In genomic region chr8:70200098-70200681, GRCm38 (mm10) we compare ENCODE assay signal across 8 mouse cellular contexts. TPM values are rescaled to one million over a fixed set of nuclear protein-coding genes. Genes with fewer than 3 reads are reported as not detected.
A peak's percentile ranks its signal among the peaks of the same experiment; 100 is the strongest.
DNase-seq lines count a peak whose midpoint lies in the region; ATAC-seq and TF ChIP-seq lines count a peak whose summit lies in the region.

No protein-coding gene starts in this region.

- H3K9me3 ChIP-seq in forebrain, embryonic 13.5 days (replicated peaks) = no peaks in the 10 kb centered on the region
- no peaks in the 10 kb centered on the region for H3K9me3 ChIP-seq in forebrain, embryonic 10.5 days
- H3K9me3 ChIP-seq in hindbrain, postnatal 0 days (ENCODE audit: low read length) = no peaks in the 10 kb centered on the region

- no peaks in the 10 kb centered on the region for H3K27me3 ChIP-seq in forebrain, embryonic 13.5 days
- H3K27me3 ChIP-seq in forebrain, embryonic 10.5 days (ENCODE audit: poor library complexity, severe bottlenecking) = no peaks in the 10 kb centered on the region
- H3K27me3 ChIP-seq in hindbrain, postnatal 0 days (ENCODE audit: insufficient read depth, low read length) = no peaks in the 10 kb centered on the region

- H3K27ac ChIP-seq in forebrain, embryonic 13.5 days = peak overlapping the region; percentile 48
- H3K27ac ChIP-seq in forebrain, embryonic 10.5 days = no peak overlapping the region
- H3K27ac ChIP-seq in hindbrain, postnatal 0 days = peak overlapping the region; percentile 32; the same call in 1 of the 2 replicates

- intact Hi-C loops in left cerebral cortex, postnatal 25 days (cut with DNase I) = no loop called here

- no peaks in the 10 kb centered on the region for H3K36me3 ChIP-seq in forebrain, embryonic 13.5 days (ENCODE audit: poor library complexity, severe bottlenecking)
- H3K36me3 ChIP-seq in forebrain, embryonic 10.5 days (replicated peaks) = no peaks in the 10 kb centered on the region
- H3K36me3 ChIP-seq in hindbrain, postnatal 0 days (ENCODE audit: insufficient read depth, low read length) = no peaks in the 10 kb centered on the region

- no peak overlapping the region for H3K4me2 ChIP-seq in forebrain, embryonic 13.5 days
- H3K4me2 ChIP-seq in hindbrain, postnatal 0 days (ENCODE audit: low read depth, low read length) = no peak overlapping the region

- H3K9ac ChIP-seq in forebrain, embryonic 13.5 days = no peak overlapping the region
- H3K9ac ChIP-seq in hindbrain, postnatal 0 days (replicated peaks; ENCODE audit: low read length) = no peak overlapping the region

- WGBS in forebrain, embryonic 13.5 days = 72% methylated on average over 5 of the region's 5 CpGs
- WGBS in forebrain, embryonic 10.5 days = 82% methylated on average over 5 of the region's 5 CpGs
- WGBS in hindbrain, postnatal 0 days = 39% methylated on average over 5 of the region's 5 CpGs

- TF ChIP-seq CTCF in hindbrain, postnatal 0 days (IDR thresholded peaks at IDR 0.05; ENCODE audit: low read depth) = peak; percentile 73

- H3K4me1 ChIP-seq in forebrain, embryonic 13.5 days = peaks cover 21% of the 10 kb centered on the region; the same call in 1 of the 2 replicates
- peaks cover 13% of the 10 kb centered on the region for H3K4me1 ChIP-seq in forebrain, embryonic 10.5 days
- H3K4me1 ChIP-seq in hindbrain, postnatal 0 days (ENCODE audit: insufficient read depth, low read length) = no peaks in the 10 kb centered on the region; the same call in 1 of the 2 replicates

- H3K4me3 ChIP-seq in forebrain, embryonic 13.5 days = no peak overlapping the region
- no peak overlapping the region for H3K4me3 ChIP-seq in forebrain, embryonic 10.5 days
- H3K4me3 ChIP-seq in hindbrain, postnatal 0 days (ENCODE audit: low read length) = no peak overlapping the region

- DNase-seq in forebrain, embryonic 10.5 days (ENCODE audit: extremely low spot score, low spot score) = no peak
- peak; percentile 44 for DNase-seq in 3T3-L1 (ENCODE audit: low read depth, low spot score)
- DNase-seq in cerebellum, adult 9-11 months = peak; percentile 81
- DNase-seq in hindbrain, postnatal 0 days (ENCODE audit: low spot score) = peak; percentile 64
- peak; percentile 50 to 75 for DNase-seq in left cerebral cortex, postnatal 25 days (ENCODE audit: low spot score in 2 of 2)
- peak; percentile 58 to 65 for DNase-seq in right cerebral cortex, postnatal 10 days (ENCODE audit: low spot score in 2 of 2)
- DNase-seq in embryo, embryonic 10.5 days (ENCODE audit: low spot score) = no peak

- ATAC-seq in forebrain, embryonic 13.5 days = peak; percentile 67
- peak; percentile 79 for ATAC-seq in hindbrain, postnatal 0 days

RNA-seq across cellular contexts. Expression of gene Slc25a42, which starts 11.9 kb away (rescaled TPM):
- polyA plus RNA-seq in forebrain, embryonic 13.5 days (2015; fragmentation: Nextera tagmentation; extraction: Ambion mirVana) = 2.0 and 3.0 TPM in 2 replicates
- 2.2 and 2.6 TPM in 2 replicates for polyA plus RNA-seq in forebrain, embryonic 10.5 days (2016; fragmentation: Nextera tagmentation; extraction: Ambion mirVana)
- 12.0 and 17.1 TPM in 2 replicates for total RNA-seq in hindbrain, postnatal 0 days (2014; rRNA removed)
- 8.2 and 8.3 TPM in 2 replicates for polyA plus RNA-seq in hindbrain, postnatal 0 days (2015; fragmentation: Nextera tagmentation; extraction: Ambion mirVana)
- 10 to 100 TPM; 33.5 to 36.5 TPM for total RNA-seq in left cerebral cortex, postnatal 25 days (2021)

RNA-seq across cellular contexts. Expression of gene Tmem161a, which starts 28.0 kb away (rescaled TPM):
- polyA plus RNA-seq in forebrain, embryonic 13.5 days (2015; fragmentation: Nextera tagmentation; extraction: Ambion mirVana) = 50.2 and 59.5 TPM in 2 replicates
- polyA plus RNA-seq in forebrain, embryonic 10.5 days (2016; fragmentation: Nextera tagmentation; extraction: Ambion mirVana) = 68.8 and 70.2 TPM in 2 replicates
- total RNA-seq in hindbrain, postnatal 0 days (2014; rRNA removed) = 53.7 and 72.4 TPM in 2 replicates
- 45.2 and 46.4 TPM in 2 replicates for polyA plus RNA-seq in hindbrain, postnatal 0 days (2015; fragmentation: Nextera tagmentation; extraction: Ambion mirVana)
- 10 to 100 TPM; 44.1 to 50.8 TPM for total RNA-seq in left cerebral cortex, postnatal 25 days (2021)

RNA-seq across cellular contexts. Expression of gene Sugp2, which starts 33.8 kb away (rescaled TPM):
- 75.9 and 76.7 TPM in 2 replicates for polyA plus RNA-seq in forebrain, embryonic 13.5 days (2015; fragmentation: Nextera tagmentation; extraction: Ambion mirVana)
- 55.7 and 56.7 TPM in 2 replicates for polyA plus RNA-seq in forebrain, embryonic 10.5 days (2016; fragmentation: Nextera tagmentation; extraction: Ambion mirVana)
- 123 and 128 TPM in 2 replicates for total RNA-seq in hindbrain, postnatal 0 days (2014; rRNA removed)
- 56.7 and 61.4 TPM in 2 replicates for polyA plus RNA-seq in hindbrain, postnatal 0 days (2015; fragmentation: Nextera tagmentation; extraction: Ambion mirVana)
- 100 to 1,000 TPM; 118 to 122 TPM for total RNA-seq in left cerebral cortex, postnatal 25 days (2021)

RNA-seq across cellular contexts. Expression of gene Armc6, which starts 34.1 kb away (rescaled TPM):
- 52.8 and 60.1 TPM in 2 replicates for polyA plus RNA-seq in forebrain, embryonic 13.5 days (2015; fragmentation: Nextera tagmentation; extraction: Ambion mirVana)
- 29.4 and 32.7 TPM in 2 replicates for polyA plus RNA-seq in forebrain, embryonic 10.5 days (2016; fragmentation: Nextera tagmentation; extraction: Ambion mirVana)
- total RNA-seq in hindbrain, postnatal 0 days (2014; rRNA removed) = 108 TPM in 2 replicates
- polyA plus RNA-seq in hindbrain, postnatal 0 days (2015; fragmentation: Nextera tagmentation; extraction: Ambion mirVana) = 96.4 and 102 TPM in 2 replicates
- total RNA-seq in left cerebral cortex, postnatal 25 days (2021) = 10 to 100 TPM; 41.7 to 46.3 TPM

Comparison
In these comparisons a context has a peak if more than half of its experiments do, and no peak if none do; other contexts are left out.
1. DNase-seq: peak in 3T3-L1 (single experiment), cerebellum, adult 9-11 months (single experiment), hindbrain, postnatal 0 days (single experiment), left cerebral cortex, postnatal 25 days (2 of 2) and right cerebral cortex, postnatal 10 days (2 of 2); none in forebrain, embryonic 10.5 days (single experiment) and embryo, embryonic 10.5 days (single experiment).